11 mouse cellular contexts compared by ENCODE assay signal in the genomic region with DNA sequence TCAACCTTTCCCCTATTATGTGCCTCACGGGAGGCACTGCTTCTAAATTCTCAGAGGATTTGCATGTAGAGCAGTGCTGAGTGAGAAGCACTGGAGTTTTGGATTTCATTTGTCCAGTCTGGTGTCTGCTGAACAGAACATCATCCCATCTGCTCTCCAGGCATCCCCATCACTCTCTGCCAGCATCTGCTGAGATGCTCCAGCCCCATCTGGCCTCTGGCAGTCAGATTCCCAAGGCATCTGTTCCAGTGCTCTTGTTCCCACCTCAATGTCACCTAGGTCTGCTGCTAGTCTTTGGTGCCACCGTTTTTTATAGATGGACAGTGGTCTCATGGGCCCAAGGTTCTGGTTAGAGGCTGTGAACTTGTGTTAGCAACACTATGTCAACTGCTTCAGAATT.
"Had no signal": no experiment of that assay in that cellular context is flagged by ENCODE, and none has a peak within 500 bp of the region (broad histone marks: within the 10 kb centered on the region; RNA-seq: fewer than 3 reads in every experiment).

No protein-coding gene starts in this region.

- DNase-seq: gastrocnemius, postnatal 25 days; heart, adult 18-20 months; heart, postnatal 10 days; heart, postnatal 4 days; kidney, adult 18-20 months; kidney, adult 8-10 months; kidney, postnatal 10 days; kidney, postnatal 25 days; kidney, postnatal 4 days; liver; liver, embryonic 13.5 days had no signal
